Mouse (Mus musculus) lung, embryonic 16.5 days (tissue): ENCODE results near the gene Map3k20. TPM values are rescaled to one million over a fixed set of nuclear protein-coding genes. Genes with fewer than 3 reads are reported as not detected.

Source experiments
- ATAC-seq: fragments of 200-750 bp; cut with Nextera tagmentation; 2 replicates; pipeline ENCODE4 v1.8.0; 2017; ENCODE audit warnings: low read depth, mild to moderate bottlenecking, moderate library complexity
- H3K27ac ChIP-seq: fragments of 300-500 bp; sonication (generic); 2 replicates; pipeline ENCODE4 v1.5.1; 2014; ENCODE audit warnings: mild to moderate bottlenecking, control low read depth, low read length
- H3K27me3 ChIP-seq: fragments of 300-500 bp; sonication (generic); 2 replicates; pipeline ENCODE4 v1.6.1; 2014; ENCODE audit warnings: low read depth, low read length, mixed read lengths; ENCODE audit not compliant: control insufficient read depth, insufficient read depth
- H3K36me3 ChIP-seq: fragments of 300-500 bp; sonication (generic); 2 replicates; pipeline ENCODE4 v1.6.1; 2014; ENCODE audit warnings: low read length; ENCODE audit not compliant: control insufficient read depth, insufficient read depth
- H3K4me1 ChIP-seq: fragments of 300-500 bp; sonication (generic); replicated peaks from 2 replicates; pipeline ENCODE4 v1.6.1; 2014; ENCODE audit warnings: low read length, mixed read lengths; ENCODE audit not compliant: control insufficient read depth, insufficient read depth
- H3K4me2 ChIP-seq: fragments of 300-500 bp; sonication (generic); 2 replicates; pipeline ENCODE4 v1.6.1; 2014; ENCODE audit warnings: low read depth, low read length, control low read depth
- H3K4me3 ChIP-seq: fragments of 300-500 bp; sonication (generic); 2 replicates; pipeline ENCODE4 v1.5.1; 2014; ENCODE audit warnings: mild to moderate bottlenecking, low read length, control low read depth
- H3K9ac ChIP-seq: fragments of 300-500 bp; sonication (generic); 2 replicates; pipeline ENCODE4 v1.6.1; 2014; ENCODE audit warnings: low read length, control low read depth
- H3K9me3 ChIP-seq: fragments of 300-500 bp; sonication (generic); 2 replicates; pipeline ENCODE4 v1.6.1; 2016; ENCODE audit warnings: low read length; ENCODE audit not compliant: control insufficient read depth
- WGBS: fragments of 180-500 bp; shearing (Covaris S2); extraction: QIAGEN DNeasy Blood & Tissue Kit; methylation state at CpG from one replicate; pipeline ENCODE4 v1.1.7; 2014; 5-methylcytosine and 5-hydroxymethylcytosine counted together
- polyA plus RNA-seq: library from polyadenylated mRNA; unstranded; fragments of >200 nt; fragmentation: Nextera tagmentation; extraction: Ambion mirVana; gene quantifications from 2 replicates; pipeline ENCODE4 v1.2.1, GENCODE M21; 2015

Gene Map3k20
- polyA plus RNA-seq, 1 experiment from 2014 or later = 31.6 TPM

GRCm38 (mm10) chr2:72409968-72410367 is 124.5 kb downstream of the Map3k20 start:
- H3K9ac ChIP-seq = no peak overlapping the region
- H3K4me3 ChIP-seq = no peak overlapping the region
- H3K4me2 ChIP-seq = no peak overlapping the region
- 69% methylated on average over 10 of the region's 10 CpGs for WGBS
- no peak overlapping the region for H3K27ac ChIP-seq
- peaks cover 9% of the 10 kb centered on the region for H3K4me1 ChIP-seq
- no peak for ATAC-seq
- no peaks in the 10 kb centered on the region for H3K9me3 ChIP-seq
- H3K36me3 ChIP-seq = peaks cover 5% of the 10 kb centered on the region; the same call in 1 of the 2 replicates
- no peaks in the 10 kb centered on the region for H3K27me3 ChIP-seq

GRCm38 (mm10) chr2:72412266-72412665 is 126.8 kb downstream of the Map3k20 start:
- Histone ChIP-seq H3K9me3 (no peaks in the 10 kb centered on the region), H3K4me2 (no peak overlapping the region), H3K36me3 (peaks cover 5% of the 10 kb centered on the region; the same call in 1 of the 2 replicates), H3K27ac (no peak overlapping the region), H3K27me3 (no peaks in the 10 kb centered on the region), H3K4me1 (peaks cover 4% of the 10 kb centered on the region), H3K4me3 (no peak overlapping the region), H3K9ac (no peak overlapping the region)
- ATAC-seq = no peak
- 86% methylated on average over 4 of the region's 4 CpGs for WGBS

DNA sequence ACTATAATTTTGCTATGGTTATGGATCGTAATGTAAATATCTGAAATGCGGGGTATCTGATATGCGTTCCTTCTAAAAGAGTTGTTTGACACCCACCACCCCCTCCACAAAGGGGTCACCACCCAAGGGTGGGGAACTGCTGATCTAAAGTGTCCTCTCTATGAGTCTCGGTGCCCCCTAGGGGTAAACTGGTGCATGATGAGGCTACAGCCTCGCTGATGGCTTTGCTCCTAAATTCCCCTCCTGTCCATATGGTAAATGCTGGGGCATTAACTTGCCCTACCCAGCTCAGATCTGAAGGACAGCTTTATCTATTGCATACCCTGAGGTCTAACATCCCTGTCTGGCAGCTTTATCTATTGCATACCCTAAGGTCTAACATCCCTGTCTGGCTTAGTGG is 130.0 kb downstream of the Map3k20 start:
- Histone ChIP-seq H3K4me2 (no peak overlapping the region), H3K27me3 (no peaks in the 10 kb centered on the region), H3K9ac (no peak overlapping the region), H3K27ac (no peak overlapping the region), H3K4me1 (no peaks in the 10 kb centered on the region), H3K4me3 (no peak overlapping the region), H3K36me3 (peaks cover 9% of the 10 kb centered on the region), H3K9me3 (no peaks in the 10 kb centered on the region)
- no peak for ATAC-seq
- WGBS = 73% methylated on average over 5 of the region's 5 CpGs

DNA sequence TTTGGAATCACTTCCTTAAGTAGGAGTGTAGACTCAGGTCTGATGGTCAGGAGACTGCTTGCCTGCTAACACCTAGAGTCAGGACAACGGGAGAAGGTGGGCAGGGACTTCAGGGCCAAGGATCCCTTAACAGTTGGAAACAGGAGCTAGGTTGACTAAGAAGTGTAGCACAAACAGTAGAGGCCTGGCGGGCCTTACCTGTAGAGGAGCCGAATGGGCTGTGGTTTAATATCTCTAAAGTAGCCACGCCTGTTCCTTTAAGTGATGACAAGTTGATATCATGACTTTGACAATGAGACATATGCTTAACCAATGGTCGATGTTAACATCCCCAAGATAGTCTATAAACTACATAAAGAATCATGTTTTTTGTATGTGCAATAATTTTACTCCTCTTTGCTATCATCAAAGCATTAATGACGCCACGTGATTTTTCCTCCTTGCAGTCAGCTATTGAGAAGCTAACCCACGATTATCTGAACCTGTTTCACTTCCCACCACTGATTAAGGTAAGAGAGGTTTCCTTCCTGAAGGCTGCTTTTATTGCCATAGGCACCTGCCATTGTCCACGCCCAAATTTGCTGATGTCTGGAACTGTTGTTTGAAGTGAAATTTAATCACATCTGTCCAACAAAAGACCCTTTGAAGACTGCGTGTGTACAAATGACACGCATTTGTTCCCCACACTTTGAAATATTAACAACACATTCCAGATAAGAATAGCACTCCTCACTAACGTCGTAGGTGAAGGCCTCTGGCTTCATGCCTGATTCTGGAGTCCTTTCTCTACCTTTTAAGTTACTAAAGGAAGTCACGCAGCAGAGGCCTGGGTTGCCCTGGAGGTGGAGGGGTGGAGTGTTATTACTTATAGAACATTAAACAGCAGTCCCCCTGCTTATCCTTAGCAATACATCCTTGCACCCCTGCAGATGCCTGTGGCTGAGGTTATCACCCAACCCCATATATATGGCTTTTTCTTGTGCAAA is 131.0 kb downstream of the Map3k20 start:
- ATAC-seq = no peak
- H3K27ac ChIP-seq = no peak overlapping the region
- no peak overlapping the region for H3K9ac ChIP-seq
- no peak overlapping the region for H3K4me2 ChIP-seq
- H3K9me3 ChIP-seq = no peaks in the 10 kb centered on the region
- 34% methylated on average over 14 of the region's 14 CpGs for WGBS
- peaks cover 9% of the 10 kb centered on the region for H3K36me3 ChIP-seq
- no peak overlapping the region for H3K4me3 ChIP-seq
- no peaks in the 10 kb centered on the region for H3K4me1 ChIP-seq
- H3K27me3 ChIP-seq = no peaks in the 10 kb centered on the region

GRCm38 (mm10) chr2:72420561-72420960 is 135.1 kb downstream of the Map3k20 start:
- peaks cover 4% of the 10 kb centered on the region; the same call in 1 of the 2 replicates for H3K36me3 ChIP-seq
- H3K27ac ChIP-seq = no peak overlapping the region
- 69% methylated on average over 5 of the region's 5 CpGs for WGBS
- no peak overlapping the region for H3K4me3 ChIP-seq
- no peak for ATAC-seq
- H3K9ac ChIP-seq = no peak overlapping the region
- H3K27me3 ChIP-seq = no peaks in the 10 kb centered on the region
- H3K9me3 ChIP-seq = no peaks in the 10 kb centered on the region
- H3K4me2 ChIP-seq = no peak overlapping the region
- no peaks in the 10 kb centered on the region for H3K4me1 ChIP-seq

GRCm38 (mm10) chr2:72424656-72425055 is 139.2 kb downstream of the Map3k20 start:
- H3K9me3 ChIP-seq = no peaks in the 10 kb centered on the region
- no peak overlapping the region for H3K9ac ChIP-seq
- H3K4me1 ChIP-seq = no peaks in the 10 kb centered on the region
- H3K27ac ChIP-seq = no peak overlapping the region
- no peak overlapping the region for H3K4me3 ChIP-seq
- H3K36me3 ChIP-seq = no peaks in the 10 kb centered on the region
- no peak overlapping the region for H3K4me2 ChIP-seq
- no peaks in the 10 kb centered on the region for H3K27me3 ChIP-seq
- ATAC-seq = no peak
- WGBS = 77% methylated on average over 7 of the region's 7 CpGs

DNA sequence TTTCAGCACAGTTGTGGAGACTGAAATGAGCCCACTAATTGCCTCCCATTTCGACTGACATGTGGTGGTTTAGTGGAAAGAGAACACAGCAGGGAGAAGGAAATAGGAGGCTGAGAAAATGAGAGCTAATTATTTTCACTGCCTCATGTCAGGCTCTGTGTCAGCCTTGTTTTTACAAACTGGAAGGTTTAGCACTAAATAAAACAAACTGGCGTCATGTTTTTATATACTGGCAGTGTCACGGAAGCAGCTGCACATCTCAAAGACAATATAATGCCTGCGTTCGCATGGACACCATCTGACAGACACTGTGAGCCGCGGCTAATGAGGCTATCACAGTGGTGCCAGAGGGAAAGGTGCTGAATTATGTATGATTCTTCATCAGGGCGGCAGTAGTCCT is 141.3 kb downstream of the Map3k20 start:
- no peak overlapping the region for H3K4me2 ChIP-seq
- H3K36me3 ChIP-seq = no peaks in the 10 kb centered on the region
- no peak overlapping the region for H3K27ac ChIP-seq
- no peak overlapping the region for H3K4me3 ChIP-seq
- ATAC-seq = no peak
- no peak overlapping the region for H3K9ac ChIP-seq
- no peaks in the 10 kb centered on the region for H3K4me1 ChIP-seq
- H3K27me3 ChIP-seq = no peaks in the 10 kb centered on the region
- WGBS = 43% methylated on average over 8 of the region's 8 CpGs
- H3K9me3 ChIP-seq = no peaks in the 10 kb centered on the region

- H3K27me3 ChIP-seq = no peaks in the 10 kb centered on the region
- no peak overlapping the region for H3K27ac ChIP-seq
- no peak for ATAC-seq
- 75% methylated on average over 11 of the region's 11 CpGs for WGBS
- no peaks in the 10 kb centered on the region for H3K9me3 ChIP-seq
- no peaks in the 10 kb centered on the region for H3K36me3 ChIP-seq
- no peak overlapping the region for H3K9ac ChIP-seq
- H3K4me3 ChIP-seq = no peak overlapping the region
- H3K4me1 ChIP-seq = no peaks in the 10 kb centered on the region
- no peak overlapping the region for H3K4me2 ChIP-seq
These were observed 141.9 kb downstream of the Map3k20 start for GRCm38 (mm10) chr2:72427288-72427687.

- no peak overlapping the region for H3K9ac ChIP-seq
- H3K4me1 ChIP-seq = no peaks in the 10 kb centered on the region
- H3K27ac ChIP-seq = no peak overlapping the region
- no peak overlapping the region for H3K4me2 ChIP-seq
- H3K9me3 ChIP-seq = no peaks in the 10 kb centered on the region
- H3K4me3 ChIP-seq = no peak overlapping the region
- WGBS = 79% methylated on average over 8 of the region's 8 CpGs
- ATAC-seq = no peak
- H3K27me3 ChIP-seq = no peaks in the 10 kb centered on the region
- H3K36me3 ChIP-seq = peaks cover 17% of the 10 kb centered on the region
These were observed 153.6 kb downstream of the Map3k20 start for GRCm38 (mm10) chr2:72438941-72439533.
